Mouse (Mus musculus): ENCODE results near the gene Rbm5. TPM values are rescaled to one million over a fixed set of nuclear protein-coding genes. Genes with fewer than 3 reads are reported as not detected.

Gene Rbm5
- polyA plus RNA-seq, 1 experiment from 2014 or later: 230 TPM

- Histone ChIP-seq H3K4me1 (replicated peaks) (peaks cover 64% of the 10 kb centered on the region), H3K27me3 (no peaks in the 10 kb centered on the region), H3K9me3 (no peaks in the 10 kb centered on the region), H3K9ac (peak overlapping the region; percentile 77), H3K36me3 (0 out of 2 replicates have a peak, but pooled peaks cover 5% of the 10 kb centered on the region), H3K4me2 (peak overlapping the region; percentile 88), H3K27ac (replicated peaks) (peak overlapping the region; percentile 83), H3K4me3 (peak overlapping the region; percentile 67)
- under 1% methylated on average over 47 of the region's 55 CpGs for WGBS
- peak; percentile 36; the same call in 1 of the 2 replicates for ATAC-seq (ENCODE audit: low FRiP score, low read depth)
These were observed 61.6 kb downstream of the Rbm5 start for GRCm38 (mm10) chr9:107709096-107709696.

- Histone ChIP-seq H3K4me2 (peak overlapping the region; percentile 88), H3K27ac (replicated peaks) (peak overlapping the region; percentile 83), H3K9me3 (no peaks in the 10 kb centered on the region), H3K36me3 (0 out of 2 replicates have a peak, but pooled peaks cover 8% of the 10 kb centered on the region), H3K9ac (peak overlapping the region; percentile 77), H3K4me1 (replicated peaks) (peaks cover 63% of the 10 kb centered on the region), H3K27me3 (no peaks in the 10 kb centered on the region), H3K4me3 (peak overlapping the region; percentile 67)
- 2% methylated on average over 21 of the region's 21 CpGs for WGBS
- ATAC-seq (ENCODE audit: low FRiP score, low read depth): no peak
These were observed 62.2 kb downstream of the Rbm5 start for GRCm38 (mm10) chr9:107708439-107709095.

- Histone ChIP-seq H3K9ac (peak overlapping the region; percentile 77), H3K27ac (replicated peaks) (peak overlapping the region; percentile 83), H3K4me1 (replicated peaks) (peaks cover 70% of the 10 kb centered on the region), H3K4me3 (peak overlapping the region; percentile 67), H3K4me2 (peak overlapping the region; percentile 88), H3K9me3 (no peaks in the 10 kb centered on the region), H3K27me3 (no peaks in the 10 kb centered on the region), H3K36me3 (0 out of 2 replicates have a peak, but pooled peaks cover 8% of the 10 kb centered on the region)
- WGBS: 0% methylated on average over 17 of the region's 17 CpGs
- 0 out of 2 replicates have a peak, but pooled peaks have one; percentile 8 for ATAC-seq (ENCODE audit: low FRiP score, low read depth)
These were observed 62.9 kb downstream of the Rbm5 start for GRCm38 (mm10) chr9:107707701-107708438.

GRCm38 (mm10) chr9:107706781-107707211 is 64.0 kb downstream of the Rbm5 start:
- ATAC-seq (ENCODE audit: low FRiP score, low read depth): no peak
- Histone ChIP-seq H3K27me3 (no peaks in the 10 kb centered on the region), H3K9me3 (no peaks in the 10 kb centered on the region), H3K4me3 (peak overlapping the region; percentile 67), H3K4me2 (peak overlapping the region; percentile 88), H3K27ac (replicated peaks) (peak overlapping the region; percentile 83), H3K4me1 (replicated peaks) (peaks cover 79% of the 10 kb centered on the region), H3K9ac (peak overlapping the region; percentile 77), H3K36me3 (0 out of 2 replicates have a peak, but pooled peaks cover 8% of the 10 kb centered on the region)
- WGBS: 4% methylated on average over 14 of the region's 14 CpGs

GRCm38 (mm10) chr9:107703337-107704122 is 67.3 kb downstream of the Rbm5 start:
- H3K9ac ChIP-seq: no peak overlapping the region
- H3K4me3 ChIP-seq: no peak overlapping the region
- H3K36me3 ChIP-seq: 0 out of 2 replicates have a peak, but pooled peaks cover 8% of the 10 kb centered on the region
- H3K27ac ChIP-seq (replicated peaks): peak overlapping the region; percentile 43; the same call in 1 of the 2 replicates
- no peak overlapping the region for H3K4me2 ChIP-seq
- H3K27me3 ChIP-seq: no peaks in the 10 kb centered on the region
- H3K4me1 ChIP-seq (replicated peaks): peaks cover 93% of the 10 kb centered on the region
- H3K9me3 ChIP-seq: no peaks in the 10 kb centered on the region
- WGBS: 67% methylated on average over 14 of the region's 14 CpGs
- no peak for ATAC-seq (ENCODE audit: low FRiP score, low read depth)

- H3K4me3 ChIP-seq: no peak overlapping the region
- no peaks in the 10 kb centered on the region for H3K27me3 ChIP-seq
- H3K27ac ChIP-seq (replicated peaks): peak overlapping the region; percentile 43; the same call in 1 of the 2 replicates
- H3K4me2 ChIP-seq: no peak overlapping the region
- H3K9ac ChIP-seq: no peak overlapping the region
- 0 out of 2 replicates have a peak, but pooled peaks cover 8% of the 10 kb centered on the region for H3K36me3 ChIP-seq
- H3K4me1 ChIP-seq (replicated peaks): peaks cover 93% of the 10 kb centered on the region
- peak; percentile 23; the same call in 1 of the 2 replicates for ATAC-seq (ENCODE audit: low FRiP score, low read depth)
- 62% methylated on average over 3 of the region's 3 CpGs for WGBS
- no peaks in the 10 kb centered on the region for H3K9me3 ChIP-seq
These were observed 68.1 kb downstream of the Rbm5 start for GRCm38 (mm10) chr9:107702606-107703185.

GRCm38 (mm10) chr9:107701594-107701993 is 69.2 kb downstream of the Rbm5 start:
- no peaks in the 10 kb centered on the region for H3K27me3 ChIP-seq
- 52% methylated on average over 12 of the region's 12 CpGs for WGBS
- H3K9ac ChIP-seq: no peak overlapping the region
- no peaks in the 10 kb centered on the region for H3K9me3 ChIP-seq
- peaks cover 93% of the 10 kb centered on the region for H3K4me1 ChIP-seq (replicated peaks)
- no peak for ATAC-seq (ENCODE audit: low FRiP score, low read depth)
- H3K4me3 ChIP-seq: no peak overlapping the region
- no peak overlapping the region for H3K4me2 ChIP-seq
- peak overlapping the region; percentile 16 for H3K27ac ChIP-seq (replicated peaks)
- H3K36me3 ChIP-seq: 0 out of 2 replicates have a peak, but pooled peaks cover 8% of the 10 kb centered on the region

DNA sequence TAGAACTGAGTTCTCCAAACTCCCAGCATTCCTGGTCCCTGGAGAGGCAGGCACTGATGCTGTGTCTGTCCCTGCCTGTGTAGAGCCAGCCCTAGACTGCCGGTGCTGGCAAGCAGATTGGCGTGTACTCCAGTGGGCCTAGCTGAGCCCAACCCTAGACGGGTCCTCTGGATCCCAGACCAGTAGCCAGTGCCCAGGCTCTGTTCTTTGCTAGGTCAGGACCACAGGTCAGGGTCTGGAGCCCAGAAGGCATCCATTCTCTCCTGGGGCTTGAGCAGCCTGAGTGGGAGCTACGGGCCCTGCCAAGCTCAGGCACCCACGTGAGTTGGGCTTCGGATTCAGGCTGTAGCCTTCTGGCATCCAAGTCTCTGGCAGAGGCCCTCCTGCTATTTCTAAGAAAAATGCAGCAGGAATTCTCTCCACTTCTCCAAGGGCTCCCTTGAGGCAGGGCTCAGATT is 70.7 kb downstream of the Rbm5 start:
- H3K4me1 ChIP-seq (replicated peaks): peaks cover 88% of the 10 kb centered on the region
- peak overlapping the region; percentile 11; the same call in 1 of the 2 replicates for H3K4me2 ChIP-seq
- H3K27ac ChIP-seq (replicated peaks): 0 out of 2 replicates have a peak overlapping the region, but pooled peaks have one; percentile 50
- H3K9ac ChIP-seq: no peak overlapping the region
- no peaks in the 10 kb centered on the region for H3K27me3 ChIP-seq
- H3K9me3 ChIP-seq: no peaks in the 10 kb centered on the region
- no peak for ATAC-seq (ENCODE audit: low FRiP score, low read depth)
- H3K4me3 ChIP-seq: no peak overlapping the region
- 18% methylated on average over 6 of the region's 6 CpGs for WGBS
- H3K36me3 ChIP-seq: 0 out of 2 replicates have a peak, but pooled peaks cover 6% of the 10 kb centered on the region

GRCm38 (mm10) chr9:107699376-107699980 is 71.3 kb downstream of the Rbm5 start:
- Histone ChIP-seq H3K27ac (replicated peaks) (no peak overlapping the region), H3K27me3 (no peaks in the 10 kb centered on the region), H3K9me3 (no peaks in the 10 kb centered on the region), H3K4me2 (peak overlapping the region; percentile 5; the same call in 1 of the 2 replicates), H3K4me3 (no peak overlapping the region), H3K9ac (no peak overlapping the region), H3K4me1 (replicated peaks) (peaks cover 90% of the 10 kb centered on the region), H3K36me3 (0 out of 2 replicates have a peak, but pooled peaks cover 3% of the 10 kb centered on the region)
- no peak for ATAC-seq (ENCODE audit: low FRiP score, low read depth)
- 15% methylated on average over 9 of the region's 9 CpGs for WGBS

DNA sequence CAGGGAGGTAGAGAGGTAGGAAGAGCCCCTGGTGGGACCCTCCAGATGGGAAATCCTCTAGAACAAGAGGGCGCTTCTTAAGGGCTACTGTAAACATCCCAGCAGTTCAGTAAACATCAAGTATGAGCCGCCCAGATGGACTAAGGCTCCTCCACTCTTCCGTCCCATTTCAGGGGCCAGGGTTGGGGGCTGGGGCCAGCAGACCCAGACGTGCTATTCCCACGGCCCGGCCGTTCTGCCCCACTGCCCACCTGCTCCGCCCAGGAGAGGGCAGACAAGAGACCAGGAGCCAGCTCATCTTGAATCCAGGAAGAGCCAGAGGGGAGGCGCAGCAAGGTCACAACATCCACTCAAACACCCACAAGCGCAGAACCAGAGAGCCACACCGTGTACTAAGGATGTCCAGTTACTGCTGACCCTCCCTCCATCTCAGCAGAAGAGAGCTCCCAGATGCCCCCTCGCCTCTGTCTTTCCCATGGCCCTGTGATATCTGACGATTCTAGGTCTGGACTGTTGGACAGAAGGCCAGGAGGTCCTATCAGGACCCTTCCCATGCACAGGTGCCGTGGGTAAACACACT is 72.1 kb downstream of the Rbm5 start:
- Histone ChIP-seq H3K4me2 (0 out of 2 replicates have a peak overlapping the region, but pooled peaks have one; percentile 5), H3K4me1 (replicated peaks) (peaks cover 88% of the 10 kb centered on the region), H3K27me3 (no peaks in the 10 kb centered on the region), H3K9me3 (no peaks in the 10 kb centered on the region), H3K36me3 (0 out of 2 replicates have a peak, but pooled peaks cover under 1% of the 10 kb centered on the region), H3K27ac (replicated peaks) (0 out of 2 replicates have a peak overlapping the region, but pooled peaks have one; percentile 38), H3K4me3 (no peak overlapping the region), H3K9ac (no peak overlapping the region)
- WGBS: 11% methylated on average over 14 of the region's 14 CpGs
- no peak for ATAC-seq (ENCODE audit: low FRiP score, low read depth)

Data from hindbrain, embryonic 15.5 days (tissue).